Mouse (Mus musculus): ENCODE measurements around the gene Scgn. TPM values are rescaled to one million over a fixed set of nuclear protein-coding genes. Genes with fewer than 3 reads are reported as not detected.

Gene Scgn
- polyA plus RNA-seq, 1 experiment from 2014 or later = not detected

DNA sequence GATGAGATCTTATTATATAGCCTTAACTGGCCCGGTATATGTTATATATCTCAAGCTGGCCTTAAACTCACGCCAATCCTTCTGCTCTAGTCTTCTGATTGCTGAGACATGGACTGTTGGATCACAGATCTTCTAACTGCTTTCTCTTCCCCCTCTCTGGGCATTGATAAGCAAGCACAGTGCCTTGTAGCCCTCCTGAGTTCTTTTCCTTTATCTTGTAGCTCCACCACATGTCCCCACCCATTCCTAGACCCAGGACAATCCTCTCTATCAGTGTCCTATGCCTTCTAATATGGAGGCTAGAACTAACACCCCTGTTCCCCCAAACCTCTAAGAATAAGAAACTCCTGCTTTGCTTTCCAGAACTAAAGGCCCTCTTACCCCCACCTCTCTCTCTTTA, 14.5 kb upstream of the Scgn start:
- Histone ChIP-seq H3K9me3 (ENCODE audit: low read length) (no peaks in the 10 kb centered on the region), H3K27ac (ENCODE audit: low read depth) (no peak overlapping the region), H3K27me3 (ENCODE audit: insufficient read depth, low read length) (no peaks in the 10 kb centered on the region), H3K9ac (replicated peaks) (no peak overlapping the region), H3K4me3 (ENCODE audit: low read depth, low read length) (no peak overlapping the region), H3K4me2 (ENCODE audit: low read depth, low read length) (no peak overlapping the region), H3K4me1 (ENCODE audit: insufficient read depth) (no peaks in the 10 kb centered on the region), H3K36me3 (replicated peaks; ENCODE audit: insufficient read depth, low read length) (no peaks in the 10 kb centered on the region)
- TF ChIP-seq CTCF (IDR thresholded peaks at IDR 0.05; ENCODE audit: low read depth) (no peak), EP300 (IDR thresholded peaks at IDR 0.05; ENCODE audit: low read depth) (no peak)
- ATAC-seq (no peak), DNase-seq (no peak)
- 60% methylated on average over 2 of the region's 2 CpGs for WGBS (ENCODE audit: insufficient replicate concordance)

DNA sequence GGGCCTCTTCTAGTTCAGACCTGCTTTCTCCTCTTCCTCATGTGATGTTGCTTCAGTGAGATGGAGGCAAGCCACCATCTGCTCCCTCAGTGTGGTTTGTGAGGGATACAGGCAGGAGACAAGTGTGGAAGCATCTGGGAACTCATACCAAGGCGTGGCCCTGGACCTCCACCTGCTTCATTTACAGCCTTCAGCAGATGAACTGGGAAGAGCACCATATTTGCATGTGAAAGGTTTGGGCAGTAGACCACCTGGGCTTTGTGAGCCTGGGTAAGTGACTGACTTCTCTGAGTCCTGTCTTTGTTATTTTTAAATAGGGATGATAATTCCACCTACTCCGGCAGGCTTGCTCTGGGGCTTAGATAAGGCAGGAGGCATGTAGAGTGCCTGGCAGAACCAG, 10.8 kb upstream of the Scgn start:
- no peak overlapping the region for H3K4me3 ChIP-seq (ENCODE audit: low read depth, low read length)
- 48% methylated on average over 2 of the region's 2 CpGs for WGBS (ENCODE audit: insufficient replicate concordance)

DNA sequence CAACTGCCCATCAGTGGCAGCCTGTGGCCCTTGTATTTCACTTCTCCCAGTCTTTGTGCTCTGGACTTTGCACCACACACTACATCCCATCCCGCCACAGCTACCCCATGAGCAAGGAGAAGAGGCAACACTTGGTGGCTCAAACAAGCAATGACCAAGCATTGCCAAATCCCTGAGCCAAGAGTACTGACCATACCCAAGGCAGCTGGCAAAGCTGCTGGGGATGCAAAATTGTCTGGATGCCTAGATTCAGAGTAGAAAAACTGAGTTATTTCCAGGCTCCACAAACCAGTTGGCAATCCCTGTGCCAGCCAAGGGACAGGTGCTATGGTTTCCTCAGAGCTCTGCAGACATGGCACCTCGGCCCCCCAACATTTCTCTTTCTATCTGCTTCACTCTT, 10.1 kb upstream of the Scgn start:
- Histone ChIP-seq H3K4me1 (ENCODE audit: insufficient read depth) (no peaks in the 10 kb centered on the region), H3K4me2 (ENCODE audit: low read depth, low read length) (no peak overlapping the region), H3K9ac (replicated peaks) (no peak overlapping the region), H3K4me3 (ENCODE audit: low read depth, low read length) (no peak overlapping the region), H3K36me3 (replicated peaks; ENCODE audit: insufficient read depth, low read length) (no peaks in the 10 kb centered on the region), H3K27ac (ENCODE audit: low read depth) (no peak overlapping the region), H3K9me3 (ENCODE audit: low read length) (no peaks in the 10 kb centered on the region), H3K27me3 (ENCODE audit: insufficient read depth, low read length) (no peaks in the 10 kb centered on the region)
- no peak for ATAC-seq
- 67% methylated on average over 2 of the region's 2 CpGs for WGBS (ENCODE audit: insufficient replicate concordance)
- DNase-seq = no peak
- TF ChIP-seq EP300 (IDR thresholded peaks at IDR 0.05; ENCODE audit: low read depth) (no peak), CTCF (IDR thresholded peaks at IDR 0.05; ENCODE audit: low read depth) (no peak)

More for the DNA sequence above, 10.8 kb upstream of the Scgn start:
- TF ChIP-seq EP300 (IDR thresholded peaks at IDR 0.05; ENCODE audit: low read depth) = no peak
- no peak for TF ChIP-seq CTCF (IDR thresholded peaks at IDR 0.05; ENCODE audit: low read depth)
- H3K4me2 ChIP-seq (ENCODE audit: low read depth, low read length) = no peak overlapping the region
- H3K9me3 ChIP-seq (ENCODE audit: low read length) = no peaks in the 10 kb centered on the region
- H3K4me1 ChIP-seq (ENCODE audit: insufficient read depth) = no peaks in the 10 kb centered on the region
- H3K9ac ChIP-seq (replicated peaks) = no peak overlapping the region
- no peak for DNase-seq
- ATAC-seq = no peak
- H3K27ac ChIP-seq (ENCODE audit: low read depth) = no peak overlapping the region
- no peaks in the 10 kb centered on the region for H3K27me3 ChIP-seq (ENCODE audit: insufficient read depth, low read length)
- no peaks in the 10 kb centered on the region for H3K36me3 ChIP-seq (replicated peaks; ENCODE audit: insufficient read depth, low read length)

DNA sequence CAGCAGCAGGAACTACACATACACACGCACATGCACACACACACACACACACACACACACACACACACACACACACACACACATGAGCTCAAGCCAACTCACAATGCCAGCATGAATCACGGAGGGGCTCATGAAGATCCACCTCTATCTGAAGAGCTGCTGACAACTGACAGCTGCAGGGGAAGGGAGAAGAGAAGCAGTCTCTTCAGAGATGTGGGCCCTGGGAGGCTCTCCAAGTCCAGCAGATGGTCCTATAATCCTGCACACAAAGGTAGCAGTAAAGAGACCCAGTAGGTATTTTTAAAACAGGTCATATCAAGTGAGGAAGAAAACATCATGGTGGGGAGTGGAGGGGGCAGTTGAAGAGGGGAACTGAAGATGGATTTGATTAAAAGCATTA, 7.8 kb upstream of the Scgn start:
- H3K27ac ChIP-seq (ENCODE audit: low read depth) = no peak overlapping the region
- WGBS (ENCODE audit: insufficient replicate concordance) = 71% methylated on average over 2 of the region's 2 CpGs
- DNase-seq = no peak
- no peak for ATAC-seq
- H3K9ac ChIP-seq (replicated peaks) = no peak overlapping the region
- TF ChIP-seq EP300 (IDR thresholded peaks at IDR 0.05; ENCODE audit: low read depth) (no peak), CTCF (IDR thresholded peaks at IDR 0.05; ENCODE audit: low read depth) (no peak)
- 0 out of 2 replicates have a peak, but pooled peaks cover 4% of the 10 kb centered on the region for H3K27me3 ChIP-seq (ENCODE audit: insufficient read depth, low read length)
- H3K9me3 ChIP-seq (ENCODE audit: low read length) = no peaks in the 10 kb centered on the region
- no peak overlapping the region for H3K4me2 ChIP-seq (ENCODE audit: low read depth, low read length)
- no peaks in the 10 kb centered on the region for H3K36me3 ChIP-seq (replicated peaks; ENCODE audit: insufficient read depth, low read length)
- no peaks in the 10 kb centered on the region for H3K4me1 ChIP-seq (ENCODE audit: insufficient read depth)
- H3K4me3 ChIP-seq (ENCODE audit: low read depth, low read length) = no peak overlapping the region

DNA sequence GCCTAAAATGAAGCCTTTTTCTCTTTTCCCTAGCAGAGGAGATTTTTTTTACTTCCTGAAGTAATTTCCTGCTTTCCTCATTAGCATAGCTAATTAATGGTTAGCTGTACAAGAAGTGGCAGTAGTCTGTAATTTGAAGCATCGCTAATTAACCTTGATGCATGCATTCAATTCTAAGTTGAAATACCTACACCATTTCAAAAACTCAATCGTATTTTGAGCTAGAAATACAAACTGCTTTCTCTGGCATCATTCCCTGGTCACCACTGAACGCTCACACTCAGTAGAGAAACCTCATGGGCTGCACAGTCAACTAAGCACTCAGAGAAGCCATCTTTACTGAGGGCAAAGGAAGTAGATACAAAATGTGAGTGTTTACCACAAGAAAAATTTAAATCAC, 3.7 kb upstream of the Scgn start:
- H3K36me3 ChIP-seq (replicated peaks; ENCODE audit: insufficient read depth, low read length) = no peaks in the 10 kb centered on the region
- no peak overlapping the region for H3K4me2 ChIP-seq (ENCODE audit: low read depth, low read length)
- H3K4me1 ChIP-seq (ENCODE audit: insufficient read depth) = no peaks in the 10 kb centered on the region
- no peak overlapping the region for H3K4me3 ChIP-seq (ENCODE audit: low read depth, low read length)
- H3K9me3 ChIP-seq (ENCODE audit: low read length) = no peaks in the 10 kb centered on the region
- H3K27ac ChIP-seq (ENCODE audit: low read depth) = no peak overlapping the region
- TF ChIP-seq CTCF (IDR thresholded peaks at IDR 0.05; ENCODE audit: low read depth) = no peak
- TF ChIP-seq EP300 (IDR thresholded peaks at IDR 0.05; ENCODE audit: low read depth) = no peak
- no peak overlapping the region for H3K9ac ChIP-seq (replicated peaks)
- ATAC-seq (no peak), DNase-seq (no peak)
- peaks cover 16% of the 10 kb centered on the region for H3K27me3 ChIP-seq (ENCODE audit: insufficient read depth, low read length)
- WGBS (ENCODE audit: insufficient replicate concordance) = 68% methylated on average over 3 of the region's 3 CpGs

DNA sequence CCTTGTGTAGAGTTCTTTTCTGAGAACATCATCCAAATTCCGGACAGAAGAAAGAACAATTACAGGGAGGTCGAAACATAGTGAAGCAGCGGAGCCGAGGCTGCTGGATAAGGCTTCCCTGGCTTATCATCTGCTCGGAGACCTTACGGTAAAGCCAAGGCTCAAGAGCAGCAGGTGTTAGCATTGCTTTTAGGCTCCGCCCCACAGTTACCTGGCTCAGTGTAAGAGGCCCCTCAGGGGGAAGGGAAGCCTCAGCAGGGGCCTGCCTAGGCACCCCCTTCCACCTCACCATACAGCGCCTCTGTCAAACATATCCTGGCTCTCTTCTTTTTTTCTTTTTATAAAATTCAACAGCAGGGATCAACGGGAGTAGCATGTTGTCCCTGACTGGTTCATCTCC, 3.0 kb upstream of the Scgn start:
- no peak for TF ChIP-seq CTCF (IDR thresholded peaks at IDR 0.05; ENCODE audit: low read depth)
- Histone ChIP-seq H3K9ac (replicated peaks) (no peak overlapping the region), H3K27me3 (ENCODE audit: insufficient read depth, low read length) (peaks cover 16% of the 10 kb centered on the region), H3K36me3 (replicated peaks; ENCODE audit: insufficient read depth, low read length) (no peaks in the 10 kb centered on the region), H3K4me2 (ENCODE audit: low read depth, low read length) (no peak overlapping the region), H3K4me3 (ENCODE audit: low read depth, low read length) (no peak overlapping the region), H3K27ac (ENCODE audit: low read depth) (no peak overlapping the region), H3K4me1 (ENCODE audit: insufficient read depth) (no peaks in the 10 kb centered on the region), H3K9me3 (ENCODE audit: low read length) (no peaks in the 10 kb centered on the region)
- DNase-seq (no peak), ATAC-seq (no peak)
- 17% methylated on average over 9 of the region's 9 CpGs for WGBS (ENCODE audit: insufficient replicate concordance)

DNA sequence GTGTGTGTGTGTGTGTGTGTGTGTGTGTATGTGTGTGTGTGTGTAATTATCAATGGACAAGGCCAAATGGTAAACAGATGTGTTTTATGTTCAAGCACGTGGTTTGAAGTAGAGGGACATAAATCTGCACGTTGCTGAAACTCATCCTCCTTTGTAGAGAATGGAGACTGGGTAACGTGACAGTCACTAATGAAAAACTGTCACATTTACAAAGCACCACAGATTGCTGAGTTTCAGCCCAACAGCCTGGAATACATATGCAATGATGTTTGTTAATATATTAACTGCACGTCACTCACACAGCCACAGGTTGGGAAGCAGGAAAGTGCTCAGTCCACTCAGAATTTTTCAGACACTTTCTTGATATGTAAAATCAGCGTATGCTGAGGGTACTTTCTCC, 563 bp downstream of the Scgn start:
- no peak for TF ChIP-seq CTCF (IDR thresholded peaks at IDR 0.05; ENCODE audit: low read depth)
- no peak for TF ChIP-seq EP300 (IDR thresholded peaks at IDR 0.05; ENCODE audit: low read depth)
- no peaks in the 10 kb centered on the region for H3K9me3 ChIP-seq (ENCODE audit: low read length)
- H3K36me3 ChIP-seq (replicated peaks; ENCODE audit: insufficient read depth, low read length) = no peaks in the 10 kb centered on the region
- H3K27me3 ChIP-seq (ENCODE audit: insufficient read depth, low read length) = peaks cover 16% of the 10 kb centered on the region
- no peak overlapping the region for H3K4me2 ChIP-seq (ENCODE audit: low read depth, low read length)
- H3K4me3 ChIP-seq (ENCODE audit: low read depth, low read length) = no peak overlapping the region
- no peak for DNase-seq
- WGBS (ENCODE audit: insufficient replicate concordance) = 47% methylated on average over 5 of the region's 5 CpGs
- no peak for ATAC-seq
- H3K4me1 ChIP-seq (ENCODE audit: insufficient read depth) = no peaks in the 10 kb centered on the region
- no peak overlapping the region for H3K9ac ChIP-seq (replicated peaks)
- no peak overlapping the region for H3K27ac ChIP-seq (ENCODE audit: low read depth)
